Mouse (Mus musculus): ENCODE results near the gene Snrpg. TPM values are rescaled to one million over a fixed set of nuclear protein-coding genes. Genes with fewer than 3 reads are reported as not detected.
A peak's percentile ranks its signal among the peaks of the same experiment; 100 is the strongest.
"Not testable (repeated sequence)": the region's sequence is repeated elsewhere in the genome, so short reads cannot be mapped to it uniquely, and the experiment has no call there.

Gene Snrpg
- polyA plus RNA-seq, 1 experiment from 2014 or later = 483 TPM

- H3K9ac ChIP-seq = peak overlapping the region; percentile 85
- H3K9me3 ChIP-seq = no peaks in the 10 kb centered on the region
- H3K36me3 ChIP-seq = peaks cover 15% of the 10 kb centered on the region
- H3K27ac ChIP-seq = peak overlapping the region; percentile 87; the same call in 1 of the 2 replicates
- WGBS = under 1% methylated on average over 50 of the region's 50 CpGs
- H3K27me3 ChIP-seq (replicated peaks) = no peaks in the 10 kb centered on the region
- H3K4me1 ChIP-seq = peaks cover 27% of the 10 kb centered on the region
- peak overlapping the region; percentile 88 for H3K4me3 ChIP-seq
- H3K4me2 ChIP-seq (replicated peaks) = peak overlapping the region; percentile 96
- ATAC-seq (ENCODE audit: low FRiP score, low read depth) = peak; percentile 97
These were observed 322 bp downstream of the Snrpg start for GRCm38 (mm10) chr6:86371340-86371911.

- Histone ChIP-seq H3K9me3 (no peaks in the 10 kb centered on the region), H3K4me2 (replicated peaks) (peak overlapping the region; percentile 96), H3K27ac (no peak overlapping the region), H3K27me3 (replicated peaks) (no peaks in the 10 kb centered on the region), H3K9ac (peak overlapping the region; percentile 85), H3K36me3 (peaks cover 21% of the 10 kb centered on the region), H3K4me3 (peak overlapping the region; percentile 88), H3K4me1 (peaks cover 23% of the 10 kb centered on the region)
- no peak for ATAC-seq (ENCODE audit: low FRiP score, low read depth)
- WGBS = 5% methylated on average over 12 of the region's 12 CpGs
These were observed 929 bp downstream of the Snrpg start for GRCm38 (mm10) chr6:86371950-86372516.

- no peak for ATAC-seq (ENCODE audit: low FRiP score, low read depth)
- H3K9me3 ChIP-seq = no peaks in the 10 kb centered on the region
- H3K36me3 ChIP-seq = peaks cover 30% of the 10 kb centered on the region
- no peak overlapping the region for H3K27ac ChIP-seq
- no peak overlapping the region for H3K4me3 ChIP-seq
- H3K4me1 ChIP-seq = peaks cover 23% of the 10 kb centered on the region
- H3K4me2 ChIP-seq (replicated peaks) = no peak overlapping the region
- 96% methylated on average over 6 of the region's 6 CpGs for WGBS
- no peaks in the 10 kb centered on the region for H3K27me3 ChIP-seq (replicated peaks)
- no peak overlapping the region for H3K9ac ChIP-seq
These were observed 2.5 kb downstream of the Snrpg start for GRCm38 (mm10) chr6:86373556-86373955.

- no peak for ATAC-seq (ENCODE audit: low FRiP score, low read depth)
- WGBS = 94% methylated on average over 3 of the region's 3 CpGs
- no peaks in the 10 kb centered on the region for H3K27me3 ChIP-seq (replicated peaks)
- H3K9ac ChIP-seq = no peak overlapping the region
- H3K9me3 ChIP-seq = no peaks in the 10 kb centered on the region
- 0 out of 2 replicates have a peak, but pooled peaks cover 1% of the 10 kb centered on the region for H3K4me1 ChIP-seq
- H3K27ac ChIP-seq = no peak overlapping the region
- peaks cover 41% of the 10 kb centered on the region for H3K36me3 ChIP-seq
- H3K4me2 ChIP-seq (replicated peaks) = no peak overlapping the region
- no peak overlapping the region for H3K4me3 ChIP-seq
These were observed 7.2 kb downstream of the Snrpg start for GRCm38 (mm10) chr6:86378341-86378740.

- H3K4me2 ChIP-seq (replicated peaks); H3K4me3 ChIP-seq; H3K27me3 ChIP-seq (replicated peaks); H3K9me3 ChIP-seq; H3K4me1 ChIP-seq; H3K9ac ChIP-seq; ATAC-seq (ENCODE audit: low FRiP score, low read depth); H3K27ac ChIP-seq: not testable (repeated sequence)
- WGBS = 65% methylated on average over 8 of the region's 8 CpGs
- peaks cover 43% of the 10 kb centered on the region for H3K36me3 ChIP-seq
These were observed 9.0 kb downstream of the Snrpg start for GRCm38 (mm10) chr6:86380112-86380511.

GRCm38 (mm10) chr6:86382551-86382950, 11.4 kb downstream of the Snrpg start:
- ATAC-seq (ENCODE audit: low FRiP score, low read depth) = no peak
- no peak overlapping the region for H3K4me2 ChIP-seq (replicated peaks)
- no peaks in the 10 kb centered on the region for H3K9me3 ChIP-seq
- H3K4me1 ChIP-seq = no peaks in the 10 kb centered on the region
- H3K9ac ChIP-seq = no peak overlapping the region
- H3K27ac ChIP-seq = no peak overlapping the region
- H3K36me3 ChIP-seq = peaks cover 48% of the 10 kb centered on the region
- no peak overlapping the region for H3K4me3 ChIP-seq
- H3K27me3 ChIP-seq (replicated peaks) = no peaks in the 10 kb centered on the region

- peaks cover 48% of the 10 kb centered on the region for H3K36me3 ChIP-seq
- no peak for ATAC-seq (ENCODE audit: low FRiP score, low read depth)
- 51% methylated on average over 16 of the region's 16 CpGs for WGBS
These were observed 12.3 kb downstream of the Snrpg start for GRCm38 (mm10) chr6:86383370-86383769.

GRCm38 (mm10) chr6:86384692-86385091, 13.6 kb downstream of the Snrpg start:
- Histone ChIP-seq H3K4me1 (no peaks in the 10 kb centered on the region), H3K9ac (no peak overlapping the region), H3K27ac (no peak overlapping the region), H3K9me3 (no peaks in the 10 kb centered on the region), H3K4me3 (no peak overlapping the region), H3K36me3 (peaks cover 48% of the 10 kb centered on the region), H3K4me2 (replicated peaks) (no peak overlapping the region), H3K27me3 (replicated peaks) (no peaks in the 10 kb centered on the region)
- no peak for ATAC-seq (ENCODE audit: low FRiP score, low read depth)
- WGBS = 73% methylated on average over 4 of the region's 4 CpGs

More at GRCm38 (mm10) chr6:86383370-86383769, 12.3 kb downstream of the Snrpg start:
- Histone ChIP-seq H3K9ac (no peak overlapping the region), H3K9me3 (no peaks in the 10 kb centered on the region), H3K4me3 (no peak overlapping the region), H3K4me2 (replicated peaks) (no peak overlapping the region), H3K27me3 (replicated peaks) (no peaks in the 10 kb centered on the region), H3K27ac (no peak overlapping the region), H3K4me1 (no peaks in the 10 kb centered on the region)

- Histone ChIP-seq H3K36me3 (peaks cover 52% of the 10 kb centered on the region), H3K9me3 (no peaks in the 10 kb centered on the region), H3K4me1 (no peaks in the 10 kb centered on the region), H3K27ac (no peak overlapping the region), H3K4me3 (no peak overlapping the region), H3K4me2 (replicated peaks) (no peak overlapping the region), H3K9ac (no peak overlapping the region), H3K27me3 (replicated peaks) (no peaks in the 10 kb centered on the region)
- WGBS = 83% methylated on average over 5 of the region's 5 CpGs
- no peak for ATAC-seq (ENCODE audit: low FRiP score, low read depth)
These were observed 14.4 kb downstream of the Snrpg start for GRCm38 (mm10) chr6:86385362-86386104.

- peaks cover 70% of the 10 kb centered on the region for H3K36me3 ChIP-seq
These were observed 16.2 kb downstream of the Snrpg start for GRCm38 (mm10) chr6:86387313-86387712.

GRCm38 (mm10) chr6:86388461-86388860, 17.4 kb downstream of the Snrpg start:
- H3K27me3 ChIP-seq (replicated peaks) = no peaks in the 10 kb centered on the region
- whole genome bisulfite sequencing = 82% methylated on average over 18 of the region's 18 CpGs
- H3K27ac ChIP-seq = no peak overlapping the region
- no peak overlapping the region for H3K9ac ChIP-seq
- no peak for ATAC-seq (ENCODE audit: low FRiP score, low read depth)
- 0 out of 2 replicates have a peak, but pooled peaks cover under 1% of the 10 kb centered on the region for H3K4me1 ChIP-seq
- no peaks in the 10 kb centered on the region for H3K9me3 ChIP-seq
- no peak overlapping the region for H3K4me2 ChIP-seq (replicated peaks)
- H3K4me3 ChIP-seq = no peak overlapping the region
- H3K36me3 ChIP-seq = peaks cover 78% of the 10 kb centered on the region

More at GRCm38 (mm10) chr6:86387313-86387712, 16.2 kb downstream of the Snrpg start:
- no peak for ATAC-seq (ENCODE audit: low FRiP score, low read depth)
- Histone ChIP-seq H3K27me3 (replicated peaks) (no peaks in the 10 kb centered on the region), H3K4me1 (no peaks in the 10 kb centered on the region), H3K4me2 (replicated peaks) (no peak overlapping the region), H3K4me3 (no peak overlapping the region), H3K9ac (no peak overlapping the region), H3K9me3 (no peaks in the 10 kb centered on the region), H3K27ac (no peak overlapping the region)
- 86% methylated on average over 12 of the region's 12 CpGs for WGBS

- Histone ChIP-seq H3K9me3 (no peaks in the 10 kb centered on the region), H3K27me3 (replicated peaks) (no peaks in the 10 kb centered on the region), H3K4me2 (replicated peaks) (no peak overlapping the region), H3K4me3 (no peak overlapping the region), H3K4me1 (peaks cover 21% of the 10 kb centered on the region), H3K27ac (no peak overlapping the region), H3K9ac (no peak overlapping the region), H3K36me3 (peaks cover 75% of the 10 kb centered on the region)
- 93% methylated on average over 5 of the region's 5 CpGs for WGBS
- no peak for ATAC-seq (ENCODE audit: low FRiP score, low read depth)
These were observed 20.2 kb downstream of the Snrpg start for GRCm38 (mm10) chr6:86391326-86391725.
